Mouse (Mus musculus): Measurements from ENCODE around the gene Sc5d. TPM values are rescaled to one million over a fixed set of nuclear protein-coding genes. Genes with fewer than 3 reads are reported as not detected.

The Sc5d gene
- total RNA-seq (2021): 10 to 100 TPM; 14.8 to 19.5 TPM
- long read RNA-seq, experiment 1, full-length matches to known transcripts: 11 of 15 reads
- long read RNA-seq, experiment 1, partial matches to known transcripts: 1 of 15 reads
- long read RNA-seq, experiment 1, other reads (novel, unspliced or antisense): 3 of 15 reads
- long read RNA-seq, experiment 2, full-length matches to known transcripts: 8 of 10 reads
- long read RNA-seq, experiment 2, partial matches to known transcripts: 0 of 10 reads
- long read RNA-seq, experiment 2, other reads (novel, unspliced or antisense): 2 of 10 reads

DNA sequence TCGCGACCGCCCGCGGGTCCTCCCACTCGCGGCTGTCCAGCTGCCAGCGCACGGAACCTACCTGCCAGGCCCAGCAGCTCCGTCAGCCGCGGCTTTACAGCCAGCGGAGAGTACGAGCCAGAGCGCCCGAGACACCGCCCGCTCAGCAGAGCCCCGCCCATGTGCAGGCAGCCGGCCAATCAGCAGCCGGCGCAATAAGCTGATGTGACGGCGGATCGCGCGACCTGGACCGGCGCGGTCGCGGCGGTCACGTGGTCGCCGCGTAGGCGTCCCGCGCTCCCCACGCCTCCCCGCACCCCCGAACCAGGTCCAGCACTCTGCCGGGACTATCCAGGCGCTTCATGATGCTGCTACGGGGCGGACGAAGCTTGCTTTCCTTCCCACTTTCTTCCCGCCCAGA, at the start of gene Sc5d:
Gene Sc5d, minus strand, starts transcription at position 112 of the 400 bp plus-strand sequence.
- peak; percentile 95 to 96 for DNase-seq

DNA sequence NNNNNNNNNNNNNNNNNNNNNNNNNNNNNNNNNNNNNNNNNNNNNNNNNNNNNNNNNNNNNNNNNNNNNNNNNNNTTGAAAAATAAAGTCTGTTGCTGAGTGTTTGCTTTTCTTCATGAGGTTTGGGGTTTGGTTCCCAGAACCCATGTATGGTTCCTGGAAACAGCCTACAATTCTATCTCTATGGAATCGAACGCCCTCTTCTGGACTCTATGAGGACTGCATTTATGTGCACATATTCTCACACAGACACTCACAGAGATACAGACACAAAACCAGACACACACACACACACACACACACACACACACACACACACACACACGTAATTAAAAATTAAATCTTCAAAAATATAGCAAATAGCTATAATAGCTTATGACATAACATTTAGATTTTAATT, 47.3 kb upstream of the Sc5d start:
- DNase-seq: no peak

DNA sequence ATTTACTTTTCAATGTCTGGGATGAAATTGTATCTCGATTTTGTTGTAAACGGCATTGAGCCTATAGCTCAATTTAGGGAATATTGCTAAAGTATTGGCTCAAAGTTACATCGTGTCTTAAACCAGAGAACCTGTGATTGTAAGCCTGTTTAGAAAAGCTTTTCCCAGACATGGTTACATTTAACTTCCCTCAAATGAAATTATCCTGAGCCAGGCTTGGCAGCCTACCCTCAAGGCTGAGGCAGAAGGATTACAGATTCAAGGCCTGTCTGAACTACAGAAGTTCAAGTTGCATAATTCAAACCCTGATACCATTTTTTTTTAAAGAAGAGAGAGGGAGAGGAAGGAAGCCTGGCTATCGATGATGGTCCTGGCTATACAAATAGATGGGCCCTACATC, 39.8 kb upstream of the Sc5d start:
- DNase-seq: no peak

DNA sequence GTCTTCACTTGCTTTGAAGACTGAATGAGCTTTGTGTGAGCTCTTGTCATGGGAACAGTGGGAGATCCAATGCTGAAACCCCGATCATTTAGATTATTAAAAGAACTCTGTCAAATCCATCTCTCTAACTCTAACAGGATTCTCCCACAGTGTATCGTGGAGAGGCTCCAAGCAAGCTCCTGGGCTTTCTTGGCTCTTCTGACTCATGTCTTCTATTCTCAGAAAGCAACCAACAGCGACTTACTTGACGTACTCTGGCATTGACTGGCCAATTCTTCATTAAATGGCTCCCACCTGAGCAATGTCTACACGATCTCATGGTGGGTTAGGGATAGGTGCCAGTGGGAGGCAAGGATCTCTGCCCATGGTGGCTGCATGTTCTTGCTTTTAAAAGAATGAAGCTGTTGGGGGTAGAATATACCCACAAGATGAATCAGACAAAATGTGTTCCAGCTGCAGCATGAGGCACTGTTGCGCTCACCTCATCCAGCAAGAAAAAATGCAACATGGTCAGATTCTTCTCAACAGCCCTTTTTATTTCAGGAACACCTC, 37.1 kb upstream of the Sc5d start:
- DNase-seq: no peak

DNA sequence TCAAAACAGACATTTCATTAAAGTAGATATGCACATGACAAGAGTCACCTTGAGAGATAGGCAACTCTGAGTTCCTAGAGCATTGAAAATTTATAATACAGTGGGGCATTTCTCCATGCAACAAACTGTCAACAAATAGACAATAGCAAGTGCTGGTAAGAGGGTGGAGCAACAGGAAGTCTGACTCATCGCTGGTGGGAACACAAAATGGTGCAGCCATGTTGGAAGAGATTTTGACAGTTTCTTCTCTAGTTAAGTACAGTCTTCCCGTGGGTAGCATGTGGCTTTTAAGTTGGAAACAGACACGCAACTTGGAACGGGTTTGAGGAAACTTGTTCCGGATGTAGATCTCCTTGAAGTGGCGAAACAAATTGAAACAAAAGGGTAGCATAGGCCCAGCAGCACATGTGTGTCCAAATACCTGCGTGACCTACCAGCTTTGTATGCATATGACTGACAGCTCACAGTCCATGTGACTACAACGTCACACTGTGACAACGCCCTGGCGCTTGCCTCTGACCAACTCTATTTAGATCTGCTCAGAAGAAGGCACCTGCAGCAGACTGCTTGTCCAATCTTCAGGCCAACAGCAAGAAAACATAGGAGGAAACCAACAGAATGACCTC, 32.4 kb upstream of the Sc5d start:
- DNase-seq: no peak

DNA sequence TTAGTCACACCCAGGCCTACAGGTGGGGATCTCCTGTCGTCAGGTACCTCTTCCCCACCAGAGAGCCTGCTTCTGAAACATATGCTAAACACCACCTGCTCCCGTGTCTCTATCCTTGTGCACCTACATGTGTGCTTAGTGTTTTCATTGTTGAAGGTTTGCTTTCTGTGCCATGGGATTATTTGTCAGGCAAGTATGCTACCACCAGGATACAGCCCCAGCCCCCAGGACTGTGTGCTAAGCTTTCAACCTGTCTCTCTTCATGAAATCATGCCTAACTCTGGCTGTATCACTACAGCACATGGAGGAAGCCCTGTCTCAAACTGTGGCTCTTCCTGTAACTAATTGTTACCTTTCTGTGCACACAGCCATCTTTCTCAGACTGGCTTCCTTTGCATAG, 30.1 kb upstream of the Sc5d start:
- DNase-seq: no peak

DNA sequence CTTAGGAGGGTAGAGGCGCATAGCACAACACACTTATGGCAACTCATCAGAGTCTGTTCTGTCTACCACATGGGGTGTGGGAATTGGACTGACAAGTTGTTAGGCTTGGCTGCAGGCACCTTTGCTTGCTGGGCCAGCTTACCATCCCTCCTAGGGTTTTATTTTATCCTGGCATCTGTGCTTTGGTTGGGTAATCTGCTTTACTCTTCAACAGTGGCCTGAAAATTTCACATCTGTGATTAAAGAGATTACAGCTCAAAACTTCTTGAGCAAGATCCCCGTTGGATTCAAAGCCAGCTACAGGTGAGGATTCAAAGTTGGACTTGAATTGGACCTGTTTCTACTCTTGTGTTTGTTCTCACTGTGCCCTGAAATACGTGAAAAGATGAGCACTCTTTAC, 29.5 kb upstream of the Sc5d start:
- no peak for DNase-seq

DNA sequence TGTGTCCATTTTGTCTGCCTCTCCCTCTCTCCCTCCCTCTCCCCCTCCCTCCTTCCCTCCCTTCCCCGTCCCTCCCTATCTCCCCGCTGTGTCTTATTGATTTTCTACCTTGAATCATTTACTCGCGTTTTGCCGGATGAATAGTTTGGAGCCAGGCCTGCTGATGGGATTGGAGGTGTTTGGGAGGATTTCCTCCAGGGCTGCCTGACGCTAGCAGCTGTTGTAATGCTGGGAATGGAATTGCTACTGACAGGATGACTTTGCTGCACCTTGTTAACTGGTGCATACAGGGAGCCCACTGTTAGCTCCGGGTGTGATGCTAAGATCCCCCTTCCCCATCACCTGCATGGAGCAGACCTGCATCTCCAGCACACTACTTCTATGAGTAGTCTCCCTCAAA, 29.0 kb upstream of the Sc5d start:
- DNase-seq: no peak

DNA sequence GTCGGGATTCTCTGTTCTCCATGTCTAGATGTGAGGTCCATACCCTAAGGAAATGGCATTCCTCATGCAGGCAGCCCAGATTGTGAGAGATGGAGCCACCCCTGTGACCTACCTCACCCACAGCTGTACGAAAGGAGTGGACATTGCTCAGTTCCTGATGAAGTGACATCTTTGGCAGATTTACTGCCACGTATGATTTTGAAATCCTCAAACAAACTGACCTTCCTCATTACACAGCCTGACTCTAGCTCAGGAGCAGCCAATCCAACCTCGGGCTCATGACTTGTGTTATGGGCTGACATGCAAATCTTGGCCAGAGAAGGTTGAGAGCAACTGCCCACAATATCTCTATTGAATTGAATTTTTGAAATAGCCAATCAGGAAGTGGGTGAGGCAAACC, 15.6 kb upstream of the Sc5d start:
- DNase-seq: no peak

DNA sequence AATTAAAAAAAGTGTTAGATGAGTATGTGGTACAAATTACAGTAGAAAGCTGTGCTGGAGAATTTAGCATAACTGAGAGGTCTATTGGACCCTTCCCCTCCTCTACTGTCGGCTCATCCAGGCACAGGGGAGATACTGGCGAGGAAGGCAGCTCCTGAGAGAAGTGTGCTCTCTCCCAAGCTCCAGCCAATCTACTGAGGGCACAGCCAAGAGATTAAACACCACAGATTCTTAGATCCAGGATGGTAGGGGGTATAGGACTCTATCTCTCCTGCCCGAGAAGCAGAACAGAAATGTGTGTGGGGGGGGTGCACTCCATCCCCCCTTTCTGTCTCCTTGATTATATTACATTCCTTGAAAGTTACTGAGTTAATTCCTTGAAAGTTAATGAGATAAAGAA, 14.0 kb upstream of the Sc5d start:
- no peak for DNase-seq

DNA sequence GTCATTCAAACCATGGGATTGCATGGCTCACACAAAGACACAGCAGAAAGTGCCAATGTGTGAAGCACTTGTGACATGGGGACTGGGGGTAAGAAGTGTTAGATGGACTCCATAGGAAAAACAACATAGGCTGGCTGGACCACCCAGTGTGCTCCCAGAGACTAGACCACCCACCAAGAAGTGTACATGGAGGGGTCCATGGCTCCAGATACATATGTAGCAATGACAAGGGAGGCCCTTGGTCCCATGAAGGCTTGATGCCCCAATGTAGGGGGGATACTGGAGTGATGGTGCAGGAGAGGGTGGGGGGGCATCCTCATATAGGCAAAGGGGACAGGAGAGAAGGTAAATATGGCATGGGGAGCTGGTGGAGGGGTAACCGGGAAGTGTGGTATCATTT, 13.6 kb upstream of the Sc5d start:
- no peak for DNase-seq

DNA sequence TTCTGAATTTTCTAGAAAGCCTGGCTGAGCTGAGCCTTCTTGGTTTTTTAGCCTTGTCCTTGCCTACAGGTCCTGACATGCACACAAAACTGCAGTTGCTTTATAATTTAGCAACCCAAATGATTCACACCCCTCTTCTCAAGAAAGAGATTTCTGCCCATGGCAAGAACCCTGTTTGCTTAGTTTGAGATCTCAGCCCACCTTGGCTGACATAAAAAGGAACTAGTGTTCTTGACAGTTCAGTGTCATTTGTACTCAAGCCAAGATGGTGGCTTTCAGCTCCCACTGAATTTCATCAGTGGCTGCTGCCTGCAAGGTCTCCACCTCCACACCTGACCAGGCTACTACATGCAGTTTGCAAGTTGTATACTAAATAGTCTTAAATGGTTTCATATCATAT, 13.1 kb upstream of the Sc5d start:
- no peak for DNase-seq

DNA sequence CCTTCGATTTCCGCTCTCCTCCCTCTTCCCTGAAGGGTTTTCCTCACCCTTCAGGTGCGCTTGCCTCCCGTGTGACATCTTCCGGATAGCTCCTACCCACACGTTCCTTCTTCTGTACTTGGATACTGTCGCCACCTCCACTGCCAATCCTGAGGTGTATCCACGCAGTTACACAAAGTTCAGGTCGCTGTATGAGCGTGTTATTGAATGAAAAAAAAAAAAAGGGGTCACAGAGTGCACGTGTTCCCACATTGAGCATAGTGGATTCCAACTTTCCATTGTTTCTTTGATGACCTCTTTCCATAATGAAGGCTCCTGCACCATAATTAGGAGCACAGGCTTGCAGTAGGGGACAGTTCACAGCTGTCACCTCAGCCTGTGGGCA, 11.7 kb upstream of the Sc5d start:
- no peak for DNase-seq

DNA sequence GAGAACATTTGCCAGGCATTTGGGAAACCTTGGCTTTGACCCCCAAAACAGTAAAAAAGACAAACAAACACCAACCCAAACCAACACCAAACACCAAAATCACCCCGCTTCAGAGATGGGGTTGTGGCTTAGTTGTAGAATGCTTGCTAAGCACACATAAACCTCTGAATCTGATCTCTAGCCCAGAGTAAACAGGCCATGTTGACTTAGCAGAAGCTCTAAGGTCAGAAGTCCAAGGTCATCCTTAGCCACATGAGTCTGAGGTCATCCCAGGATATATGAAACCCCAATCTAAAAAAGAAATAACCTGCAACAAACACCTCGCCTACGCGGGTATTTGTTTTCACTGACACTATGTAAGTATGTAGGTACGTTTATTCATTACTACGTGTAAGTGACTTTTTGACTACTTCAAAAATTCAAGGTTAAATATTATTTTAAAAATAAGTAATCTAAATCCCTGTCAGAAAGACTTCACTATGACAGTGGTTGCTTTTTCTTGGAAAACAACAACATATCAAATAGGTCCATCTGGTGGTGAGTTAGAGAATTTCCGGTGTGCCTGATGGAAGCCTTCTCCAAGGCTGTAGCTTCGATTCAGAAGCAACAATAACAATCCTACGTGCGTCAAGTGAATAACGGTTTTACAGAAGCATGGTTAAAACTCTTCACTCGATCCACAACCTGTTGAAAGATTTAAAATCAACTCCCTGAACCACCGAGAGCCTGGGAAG, 11.1 kb upstream of the Sc5d start:
- no peak for DNase-seq

DNA sequence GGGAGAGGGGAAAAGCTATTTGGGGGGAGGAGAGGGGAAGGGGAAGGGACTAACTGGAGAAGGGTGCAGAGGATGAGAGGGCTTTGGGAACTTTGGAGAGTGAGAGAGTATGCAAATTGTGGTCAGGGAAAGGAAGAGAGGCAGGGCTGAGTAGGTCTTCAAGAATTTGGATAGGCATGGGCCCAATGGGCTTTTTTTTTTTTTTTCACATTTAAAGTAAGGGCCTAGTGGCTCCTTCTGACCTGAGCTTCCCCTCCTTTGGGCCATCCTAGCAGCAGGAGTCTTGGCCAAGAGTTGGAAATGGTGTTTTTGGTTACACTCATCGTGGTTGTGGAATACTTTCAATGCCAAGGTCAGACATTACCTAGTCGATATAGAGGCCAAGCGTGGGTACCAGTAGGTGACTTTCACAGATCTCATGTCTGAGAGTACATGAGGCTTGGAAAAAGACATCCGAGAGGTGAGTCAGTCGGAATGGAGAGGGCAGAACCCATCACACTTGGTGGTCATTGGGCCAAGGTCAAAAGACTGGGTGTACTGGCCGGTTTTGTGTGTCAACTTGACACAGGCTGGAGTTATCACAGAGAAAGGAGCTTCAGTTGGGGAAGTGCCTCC, 9.7 kb upstream of the Sc5d start:
- no peak for DNase-seq

DNA sequence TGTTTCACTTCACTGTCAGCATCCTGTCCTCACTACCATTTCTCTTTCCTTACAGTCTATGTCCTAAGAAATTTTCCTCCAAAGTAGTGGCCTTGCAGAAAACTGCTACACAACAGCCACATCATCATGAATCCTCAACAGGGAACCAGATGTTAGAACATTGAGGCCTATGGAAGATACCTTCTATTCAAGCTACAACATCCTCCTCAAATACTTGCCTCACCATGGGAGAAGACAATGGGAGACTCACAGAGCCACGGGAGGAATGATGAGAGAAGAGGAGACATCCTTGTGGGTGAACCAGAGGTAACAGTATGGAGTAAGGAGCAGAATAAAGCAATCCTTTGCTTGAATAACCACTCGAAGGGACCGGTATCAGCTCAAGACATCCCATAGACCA, 9.1 kb upstream of the Sc5d start:
- no peak for DNase-seq

DNA sequence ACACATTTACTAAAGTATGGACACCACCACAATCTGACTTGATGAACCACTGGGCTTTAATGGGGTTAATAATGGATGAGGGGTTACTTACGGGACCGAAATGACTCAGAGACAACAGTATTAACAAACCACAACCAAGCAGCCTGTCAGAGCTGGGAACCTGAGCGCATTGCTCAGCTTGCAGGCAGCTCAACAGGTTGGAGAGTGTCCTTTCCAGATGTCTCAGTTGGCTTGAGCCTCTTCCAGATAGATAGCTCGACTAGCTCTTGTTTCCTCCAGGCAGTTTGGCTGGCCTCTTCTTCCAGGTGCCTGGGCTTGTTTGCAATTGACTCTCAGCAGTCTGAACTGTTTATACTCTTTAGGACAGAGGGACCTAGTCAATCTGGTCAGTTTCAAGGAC, 8.6 kb upstream of the Sc5d start:
- peak in 1 of 2 experiments; percentile 5 for DNase-seq

DNA sequence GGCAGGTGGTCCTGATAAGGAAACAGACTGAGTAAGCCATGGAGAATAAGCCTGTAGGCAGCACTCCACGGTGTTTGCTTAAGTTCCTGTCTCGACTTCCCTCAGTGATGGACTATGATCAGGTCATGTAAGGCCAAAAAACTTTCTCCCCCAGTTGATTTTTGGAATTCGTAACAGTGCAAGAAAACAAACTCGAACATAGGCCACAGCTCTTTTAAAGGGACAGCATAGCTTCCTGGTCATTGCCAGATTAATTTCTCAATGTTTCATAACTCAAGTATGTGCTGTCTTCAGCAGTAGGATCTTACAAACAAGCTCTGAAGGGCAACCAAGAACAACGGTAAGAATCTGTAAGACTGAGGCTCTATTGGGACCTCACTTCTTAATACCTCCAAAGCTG, 7.4 kb upstream of the Sc5d start:
- peak in 1 of 2 experiments; percentile 12 for DNase-seq

DNA sequence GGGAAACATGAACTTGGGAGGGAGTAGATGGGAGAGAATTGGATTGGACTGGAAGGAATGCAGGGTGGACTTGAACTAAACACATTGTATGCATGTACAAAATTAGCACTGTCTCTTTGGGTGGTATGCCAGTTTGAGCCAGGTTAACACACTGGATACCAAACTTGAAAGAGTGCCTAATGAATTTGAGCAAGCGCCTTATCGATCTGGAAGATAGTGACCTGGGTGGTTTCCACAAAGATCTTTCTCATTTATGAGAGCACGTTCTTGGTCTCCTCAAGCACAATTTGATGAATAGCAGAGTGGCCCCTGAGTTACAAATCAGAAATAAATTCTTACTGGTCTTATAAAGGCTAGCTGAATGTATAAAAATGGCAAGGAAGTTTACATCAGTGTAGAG, 6.6 kb upstream of the Sc5d start:
- DNase-seq: no peak

DNA sequence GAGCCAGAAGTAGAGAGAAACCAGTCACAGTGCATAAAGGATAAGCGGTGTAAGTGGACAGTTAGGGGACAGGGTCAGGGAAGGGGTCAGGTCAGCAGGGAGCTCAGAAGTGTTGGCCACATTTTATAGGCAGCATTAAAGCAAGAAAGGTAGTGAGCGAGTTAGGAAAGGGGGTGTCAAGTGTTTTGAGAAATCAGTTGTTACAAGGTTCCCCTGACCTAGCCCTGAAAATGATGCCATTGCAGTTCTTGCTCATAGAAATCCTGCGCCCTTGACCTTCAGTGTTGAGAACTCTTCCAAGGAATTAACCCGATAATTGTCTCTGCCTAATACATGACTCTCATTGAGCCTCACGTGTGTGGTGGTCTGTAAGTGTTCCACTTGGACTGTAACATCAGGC, 6.0 kb upstream of the Sc5d start:
- no peak for DNase-seq

DNA sequence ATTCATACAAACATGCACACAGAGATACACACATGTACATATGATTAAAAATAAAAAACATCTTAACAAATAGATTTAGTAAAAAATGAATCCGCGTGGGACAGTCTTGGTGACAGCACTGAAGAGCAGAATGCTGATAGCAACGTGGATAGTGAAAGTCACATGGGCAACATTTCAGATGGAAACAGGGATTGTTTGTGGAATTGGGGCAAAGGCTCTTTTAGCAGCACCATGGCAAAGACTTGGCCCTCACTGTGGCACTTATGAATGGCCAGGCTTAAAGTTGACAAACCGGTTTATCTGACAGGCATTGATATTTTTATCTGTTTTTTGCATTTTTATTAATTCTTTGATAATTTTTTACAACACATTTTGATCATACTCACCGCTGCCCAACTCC, 4.3 kb upstream of the Sc5d start:
- no peak for DNase-seq

DNA sequence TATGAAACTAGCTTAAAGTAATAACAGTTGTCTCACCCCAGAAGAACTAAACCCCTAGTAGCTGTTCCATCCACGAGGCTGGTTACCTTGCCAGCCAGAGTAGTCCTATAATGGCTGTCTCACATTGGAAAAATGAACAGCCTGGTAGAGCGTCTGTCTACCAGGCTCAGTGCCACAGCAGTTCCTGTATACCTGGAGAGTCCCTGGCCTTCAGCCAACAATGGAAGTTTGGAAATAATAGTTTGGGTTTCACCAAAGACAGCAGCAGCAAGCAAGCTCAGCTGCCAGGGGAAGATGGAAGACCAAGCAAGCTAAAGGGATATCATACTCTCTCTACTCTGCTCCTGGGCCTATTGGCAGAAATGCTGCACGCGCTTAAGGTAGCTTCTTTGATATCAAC, 1.3 kb upstream of the Sc5d start:
- no peak for DNase-seq

DNA sequence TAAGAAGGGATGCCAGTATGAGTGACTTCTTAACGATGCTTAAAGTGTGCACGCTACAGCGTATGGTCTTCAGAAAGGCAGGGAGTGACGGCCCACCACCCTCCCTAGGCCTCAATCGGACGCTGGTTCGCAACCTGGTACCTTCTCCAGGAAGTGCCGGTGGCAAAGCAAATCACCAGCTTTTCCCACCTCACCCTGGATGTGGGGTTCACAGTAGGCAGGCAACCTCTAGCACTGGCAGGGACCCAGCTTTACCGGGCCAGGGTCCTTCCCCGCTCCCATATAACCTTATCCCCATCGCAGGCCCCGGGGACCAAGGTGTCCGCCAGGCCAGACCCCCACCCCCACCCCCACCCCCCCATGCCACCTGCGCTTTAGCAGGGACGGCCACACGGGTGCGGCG, 346 bp downstream of the Sc5d start:
- no peak for DNase-seq
